Mouse (Mus musculus) neural tube, embryonic 13.5 days (tissue): ENCODE results near the gene Clca1. TPM values are rescaled to one million over a fixed set of nuclear protein-coding genes. Genes with fewer than 3 reads are reported as not detected.
"Not testable (repeated sequence)": the region's sequence is repeated elsewhere in the genome, so short reads cannot be mapped to it uniquely, and the experiment has no call there.

Experiments used
- ATAC-seq: fragments of 200-750 bp; cut with Nextera tagmentation; 2 replicates; pipeline ENCODE4 v1.8.0; 2017; ENCODE audit warnings: low read depth, mild to moderate bottlenecking, moderate TSS enrichment, moderate library complexity
- H3K27ac ChIP-seq: fragments of 300-500 bp; sonication (generic); replicated peaks from 2 replicates; pipeline ENCODE4 v1.5.1; 2015; ENCODE audit warnings: moderate library complexity, mild to moderate bottlenecking, inconsistent platforms
- H3K27me3 ChIP-seq: fragments of 300-500 bp; sonication (generic); 2 replicates; pipeline ENCODE4 v1.6.1; 2015; ENCODE audit warnings: mild to moderate bottlenecking, inconsistent platforms
- H3K36me3 ChIP-seq: fragments of 300-500 bp; sonication (generic); 2 replicates; pipeline ENCODE4 v1.6.1; 2015; ENCODE audit warnings: mild to moderate bottlenecking, inconsistent platforms
- H3K4me1 ChIP-seq: fragments of 300-500 bp; sonication (generic); replicated peaks from 2 replicates; pipeline ENCODE4 v1.6.1; 2015; ENCODE audit warnings: inconsistent platforms
- H3K4me2 ChIP-seq: fragments of 300-500 bp; sonication (generic); 2 replicates; pipeline ENCODE4 v1.6.1; 2015; ENCODE audit warnings: inconsistent platforms, mild to moderate bottlenecking, moderate library complexity
- H3K4me3 ChIP-seq: fragments of 300-500 bp; sonication (generic); 2 replicates; pipeline ENCODE4 v1.5.1; 2015; ENCODE audit warnings: mild to moderate bottlenecking, inconsistent platforms
- H3K9ac ChIP-seq: fragments of 300-500 bp; sonication (generic); 2 replicates; pipeline ENCODE4 v1.6.1; 2015; ENCODE audit warnings: moderate library complexity, mild to moderate bottlenecking, inconsistent platforms
- H3K9me3 ChIP-seq: fragments of 300-500 bp; sonication (generic); 2 replicates; pipeline ENCODE4 v1.6.1; 2016; ENCODE audit warnings: inconsistent platforms
- WGBS: fragments of 180-500 bp; shearing (Covaris S2); methylation state at CpG from one replicate; pipeline ENCODE4 v1.1.7; 2015; 5-methylcytosine and 5-hydroxymethylcytosine counted together
- polyA plus RNA-seq: library from polyadenylated mRNA; unstranded; fragments of >200 nt; fragmentation: Nextera tagmentation; extraction: Ambion mirVana; gene quantifications from 2 replicates; pipeline ENCODE4 v1.2.1, GENCODE M21; 2015

The Clca1 gene
- not detected in 2 replicates for polyA plus RNA-seq

DNA sequence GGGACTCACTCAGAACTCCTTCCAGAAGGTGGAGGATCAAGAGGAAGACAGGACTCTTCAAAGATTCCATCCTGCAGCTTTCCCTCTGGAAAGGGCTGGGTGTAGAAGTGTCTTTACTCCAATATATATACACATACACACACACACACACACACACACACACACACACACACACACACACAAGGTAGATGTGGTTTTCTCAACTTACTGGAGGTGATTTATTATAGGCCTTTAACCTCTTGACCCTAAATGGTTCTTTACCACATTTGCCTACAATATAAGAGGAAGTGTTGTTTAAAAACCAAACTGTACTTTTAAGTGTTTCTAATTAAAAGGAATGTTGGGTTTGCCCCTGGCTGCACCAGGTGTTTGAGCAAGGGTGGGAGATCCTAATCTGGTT, at the start of gene Clca1:
Gene Clca1 (minus strand): TSS at position 101 of the 400 bp plus-strand sequence.
- Histone ChIP-seq H3K36me3 (no peaks in the 10 kb centered on the region), H3K9ac (no peak within 1 kb of the TSS), H3K4me1 (no peaks in the 10 kb centered on the region), H3K4me2 (no peak within 1 kb of the TSS), H3K4me3 (no peak within 1 kb of the TSS), H3K27me3 (no peaks in the 10 kb centered on the region), H3K9me3 (no peaks in the 10 kb centered on the region), H3K27ac (no peak within 1 kb of the TSS)
- ATAC-seq = no peak

DNA sequence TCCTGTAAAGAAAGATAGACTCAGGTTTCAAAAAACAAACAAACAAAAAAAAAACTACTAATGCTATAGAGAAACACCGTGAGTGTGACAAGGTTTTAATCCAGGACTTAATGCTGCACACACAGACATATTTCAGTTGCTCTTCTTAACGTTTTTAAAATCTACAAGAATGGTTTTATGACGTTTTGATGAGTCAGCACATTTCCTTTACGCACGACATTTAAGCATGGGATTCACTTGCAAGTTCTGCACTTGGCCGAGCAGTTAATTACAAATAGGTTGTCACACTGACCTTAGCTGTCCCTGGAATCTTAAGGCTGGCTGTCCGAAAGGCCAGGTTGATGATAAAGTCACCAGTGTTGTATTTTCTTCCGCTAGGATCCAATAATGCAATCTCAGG, 48.3 kb upstream of the Clca1 start:
- Histone ChIP-seq H3K9ac (no peak overlapping the region), H3K27me3 (no peaks in the 10 kb centered on the region), H3K4me3 (no peak overlapping the region), H3K36me3 (no peaks in the 10 kb centered on the region), H3K9me3 (no peaks in the 10 kb centered on the region), H3K4me2 (no peak overlapping the region), H3K4me1 (no peaks in the 10 kb centered on the region), H3K27ac (no peak overlapping the region)
- ATAC-seq = no peak
- 80% methylated on average over 8 of the region's 8 CpGs for WGBS

DNA sequence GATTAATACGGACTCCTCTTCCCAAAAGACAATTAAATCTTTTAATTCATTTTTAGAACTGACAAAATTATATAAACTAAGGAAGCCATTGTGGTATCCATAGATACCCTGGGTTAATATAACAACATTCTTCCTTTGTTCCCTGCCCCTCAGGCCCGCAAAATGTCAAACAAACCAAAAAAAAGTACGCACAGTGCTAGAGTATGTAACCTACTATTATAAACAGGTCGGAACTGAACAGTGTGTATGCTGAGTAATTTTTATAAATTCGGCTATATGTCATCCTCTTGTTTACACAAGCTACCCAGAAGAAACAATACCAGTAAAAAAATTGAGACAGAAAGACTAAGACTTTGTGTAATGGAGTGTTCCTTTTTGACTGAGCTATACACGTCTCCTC, 45.8 kb upstream of the Clca1 start:
- no peak overlapping the region for H3K4me2 ChIP-seq
- 86% methylated on average over 6 of the region's 6 CpGs for WGBS
- no peaks in the 10 kb centered on the region for H3K27me3 ChIP-seq
- no peaks in the 10 kb centered on the region for H3K9me3 ChIP-seq
- H3K36me3 ChIP-seq = no peaks in the 10 kb centered on the region
- no peaks in the 10 kb centered on the region for H3K4me1 ChIP-seq
- H3K9ac ChIP-seq = no peak overlapping the region
- no peak for ATAC-seq
- H3K27ac ChIP-seq = no peak overlapping the region
- no peak overlapping the region for H3K4me3 ChIP-seq

DNA sequence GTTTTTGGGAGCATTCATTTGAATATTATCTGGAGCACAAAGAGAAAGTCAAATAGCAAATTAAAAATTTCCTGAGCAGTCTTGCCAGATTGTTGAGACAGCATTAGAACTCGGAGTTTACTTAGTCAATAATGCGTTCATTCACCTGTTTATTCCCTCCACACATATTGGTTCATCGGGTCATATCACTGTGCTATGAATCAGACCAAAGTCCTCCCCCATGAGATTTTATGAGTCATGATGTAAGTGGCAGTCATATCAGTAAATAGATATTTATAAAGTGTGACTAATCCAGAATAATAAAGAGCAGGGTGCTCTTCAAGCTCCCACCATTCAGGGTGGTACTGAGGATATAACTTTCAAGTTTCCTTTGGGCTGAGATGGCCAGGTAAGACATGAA, 39.8 kb upstream of the Clca1 start:
- no peak overlapping the region for H3K27ac ChIP-seq
- H3K27me3 ChIP-seq = no peaks in the 10 kb centered on the region
- no peak overlapping the region for H3K4me2 ChIP-seq
- ATAC-seq = no peak
- H3K9ac ChIP-seq = no peak overlapping the region
- H3K36me3 ChIP-seq = no peaks in the 10 kb centered on the region
- H3K4me3 ChIP-seq = no peak overlapping the region
- no peaks in the 10 kb centered on the region for H3K9me3 ChIP-seq
- 95% methylated on average over 3 of the region's 3 CpGs for WGBS
- H3K4me1 ChIP-seq = no peaks in the 10 kb centered on the region

DNA sequence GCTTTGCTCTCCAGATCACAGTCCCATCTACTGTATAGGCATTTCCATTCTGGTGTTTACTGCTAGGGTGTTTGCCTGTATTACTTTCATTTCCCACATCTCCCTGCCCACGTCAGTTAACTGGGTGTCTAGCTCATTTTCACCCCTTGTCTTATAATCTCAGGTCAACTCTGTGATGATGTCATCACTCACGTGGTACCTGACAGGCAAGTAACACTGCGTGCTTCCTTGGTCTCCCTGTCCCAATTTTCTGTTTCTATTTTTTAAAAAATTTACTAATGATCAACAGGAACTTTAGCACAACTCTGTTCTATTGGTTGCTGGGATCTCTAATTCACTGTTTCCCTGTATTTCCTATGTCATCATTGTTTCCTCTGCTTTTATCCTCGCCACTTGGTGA, 36.4 kb upstream of the Clca1 start:
- H3K36me3 ChIP-seq = no peaks in the 10 kb centered on the region
- H3K4me2 ChIP-seq = no peak overlapping the region
- H3K9ac ChIP-seq = no peak overlapping the region
- no peak overlapping the region for H3K27ac ChIP-seq
- no peaks in the 10 kb centered on the region for H3K27me3 ChIP-seq
- WGBS = 87% methylated on average over 4 of the region's 4 CpGs
- H3K4me1 ChIP-seq = no peaks in the 10 kb centered on the region
- H3K9me3 ChIP-seq = no peaks in the 10 kb centered on the region
- no peak overlapping the region for H3K4me3 ChIP-seq
- ATAC-seq = no peak

DNA sequence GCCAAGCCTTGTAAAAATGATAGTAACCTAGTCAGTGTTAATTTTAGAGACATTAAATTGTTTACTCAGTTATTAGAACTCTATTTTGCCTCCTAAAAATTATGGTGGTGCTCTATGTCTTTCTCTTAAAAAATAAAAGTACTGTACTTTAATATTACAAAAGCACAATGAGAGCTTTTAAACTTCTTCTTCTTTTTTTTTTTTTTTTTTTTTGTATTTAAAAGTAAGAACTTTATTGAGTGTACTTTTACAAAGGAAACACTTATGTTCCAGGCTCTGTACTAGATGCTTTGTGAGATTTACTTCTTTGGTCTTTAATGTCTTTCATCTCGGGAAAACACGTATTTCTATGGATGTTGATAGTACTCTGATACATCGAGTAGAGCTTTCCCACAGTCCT, 22.6 kb upstream of the Clca1 start:
- H3K36me3 ChIP-seq, H3K9me3 ChIP-seq, H3K27me3 ChIP-seq, H3K4me1 ChIP-seq, H3K9ac ChIP-seq, H3K27ac ChIP-seq, H3K4me2 ChIP-seq, ATAC-seq, H3K4me3 ChIP-seq: not testable (repeated sequence)
- 95% methylated on average over 3 of the region's 3 CpGs for WGBS

DNA sequence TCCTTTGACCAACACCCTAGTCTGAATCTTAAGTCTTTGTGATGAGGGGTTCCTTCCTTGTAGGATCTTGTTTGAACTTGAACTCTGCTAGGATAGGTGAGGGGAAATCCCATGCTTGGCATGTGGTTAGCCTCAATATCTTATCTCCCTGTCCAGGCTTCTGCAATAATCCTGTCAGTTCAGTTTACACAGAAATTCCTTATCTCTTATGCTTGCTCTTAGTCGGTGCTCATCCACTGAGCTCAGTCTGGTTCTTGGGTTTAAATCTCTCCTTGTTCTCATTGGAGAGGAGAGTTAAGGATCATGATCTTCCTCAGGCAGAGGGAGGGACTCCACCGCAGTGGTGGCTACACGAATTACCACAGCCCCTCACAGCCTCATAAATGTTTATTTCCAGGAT, 17.2 kb upstream of the Clca1 start:
- Histone ChIP-seq H3K4me2 (no peak overlapping the region), H3K4me3 (no peak overlapping the region), H3K4me1 (no peaks in the 10 kb centered on the region), H3K27ac (no peak overlapping the region), H3K36me3 (no peaks in the 10 kb centered on the region), H3K9ac (no peak overlapping the region), H3K9me3 (no peaks in the 10 kb centered on the region), H3K27me3 (no peaks in the 10 kb centered on the region)
- ATAC-seq = no peak
- WGBS = 84% methylated on average over 3 of the region's 3 CpGs

DNA sequence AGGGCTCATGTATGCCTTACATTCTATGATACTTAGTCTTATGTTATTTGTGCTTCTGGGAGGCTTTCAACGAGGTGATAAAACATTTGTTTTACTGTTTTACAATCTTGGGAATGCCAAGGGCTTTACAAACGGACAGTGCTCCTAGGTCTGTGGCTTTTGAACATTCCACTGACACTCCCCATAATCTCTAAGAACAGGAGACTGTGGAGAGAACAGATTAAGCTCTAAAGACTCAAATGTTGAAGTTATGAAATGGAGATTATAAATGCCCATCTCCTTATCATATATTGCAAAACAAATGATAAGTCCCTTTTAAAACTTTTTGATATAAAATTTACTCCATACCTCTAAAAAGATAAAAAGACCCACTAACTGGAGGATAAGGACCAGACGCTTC, 6.2 kb upstream of the Clca1 start:
- Histone ChIP-seq H3K27ac (no peak overlapping the region), H3K9ac (no peak overlapping the region), H3K4me3 (no peak overlapping the region), H3K4me2 (no peak overlapping the region), H3K9me3 (no peaks in the 10 kb centered on the region), H3K27me3 (no peaks in the 10 kb centered on the region), H3K36me3 (no peaks in the 10 kb centered on the region), H3K4me1 (no peaks in the 10 kb centered on the region)
- WGBS = 55% methylated on average over 3 of the region's 3 CpGs
- no peak for ATAC-seq

DNA sequence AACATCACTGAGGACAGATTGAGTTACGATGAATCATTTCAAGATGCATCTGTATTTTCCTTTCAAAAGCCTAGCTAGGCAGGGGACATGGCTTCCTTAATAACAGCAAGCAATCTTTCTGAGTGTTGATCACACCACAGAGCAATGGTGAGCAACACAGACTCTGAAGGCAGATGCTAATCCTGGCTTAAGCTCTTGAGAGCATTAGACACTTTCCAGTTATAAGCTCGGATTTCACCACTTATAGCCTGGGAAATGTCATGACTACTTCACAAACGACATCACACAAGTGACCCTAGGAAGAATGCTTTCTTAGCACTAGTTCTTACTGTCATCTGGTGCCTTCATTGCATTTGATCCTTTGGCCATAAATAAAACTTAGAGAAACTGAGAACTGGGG, 4.5 kb downstream of the Clca1 start:
- 89% methylated on average over 3 of the region's 3 CpGs for whole genome bisulfite sequencing
- H3K4me2 ChIP-seq = no peak overlapping the region

DNA sequence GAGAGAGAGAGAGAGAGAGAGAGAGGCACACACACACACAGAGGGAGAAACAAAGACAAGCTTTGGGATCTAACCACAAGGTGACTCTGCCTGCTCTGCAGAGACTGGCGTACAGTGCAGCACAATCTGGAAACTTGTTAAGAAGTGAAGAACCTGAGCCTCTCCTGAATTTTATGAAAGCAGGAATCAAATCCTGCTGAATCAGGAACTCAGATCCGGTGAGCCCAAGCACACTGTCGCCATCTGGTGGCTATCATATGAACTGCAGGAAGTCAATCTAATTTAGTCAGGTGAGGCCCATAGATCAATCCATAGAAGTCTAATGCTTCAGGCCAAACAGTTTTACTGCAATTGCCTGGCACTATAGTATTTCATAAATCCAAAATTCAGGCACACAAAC, 5.8 kb downstream of the Clca1 start:
- no peak overlapping the region for H3K4me3 ChIP-seq
- no peak overlapping the region for H3K27ac ChIP-seq
- WGBS = 28% methylated on average over 3 of the region's 3 CpGs
- H3K4me1 ChIP-seq = no peaks in the 10 kb centered on the region
- ATAC-seq = no peak
- no peaks in the 10 kb centered on the region for H3K36me3 ChIP-seq
- no peaks in the 10 kb centered on the region for H3K9me3 ChIP-seq
- no peak overlapping the region for H3K4me2 ChIP-seq
- no peak overlapping the region for H3K9ac ChIP-seq
- H3K27me3 ChIP-seq = no peaks in the 10 kb centered on the region

More for the DNA sequence above, 4.5 kb downstream of the Clca1 start:
- H3K4me1 ChIP-seq = no peaks in the 10 kb centered on the region
- H3K27me3 ChIP-seq = no peaks in the 10 kb centered on the region
- H3K9me3 ChIP-seq = no peaks in the 10 kb centered on the region
- no peak overlapping the region for H3K9ac ChIP-seq
- no peak for ATAC-seq
- no peak overlapping the region for H3K27ac ChIP-seq
- no peak overlapping the region for H3K4me3 ChIP-seq
- no peaks in the 10 kb centered on the region for H3K36me3 ChIP-seq

DNA sequence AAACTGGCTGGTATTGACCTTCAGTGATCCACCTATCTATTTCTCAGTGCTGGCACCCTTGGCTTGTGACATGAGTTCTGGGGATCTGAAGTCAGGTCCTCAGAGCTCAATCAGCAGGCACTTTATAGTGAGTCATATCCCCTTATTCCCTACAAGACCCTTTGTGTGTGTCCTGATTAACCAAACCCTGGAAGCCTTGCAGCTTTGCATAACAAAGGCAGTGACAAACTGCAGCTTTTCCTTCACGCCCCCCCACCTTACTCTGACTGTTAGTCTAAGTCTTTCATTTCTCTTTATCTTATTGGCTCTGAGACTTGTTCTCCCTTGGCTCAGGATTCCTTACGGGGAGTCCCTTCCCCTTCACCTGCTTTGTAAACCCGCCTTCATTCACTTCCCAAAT, 14.8 kb downstream of the Clca1 start:
- Histone ChIP-seq H3K4me3 (no peak overlapping the region), H3K27ac (no peak overlapping the region), H3K9me3 (no peaks in the 10 kb centered on the region), H3K4me1 (no peaks in the 10 kb centered on the region), H3K27me3 (no peaks in the 10 kb centered on the region), H3K36me3 (no peaks in the 10 kb centered on the region), H3K9ac (no peak overlapping the region), H3K4me2 (no peak overlapping the region)
- ATAC-seq = no peak
- WGBS = 58% methylated on average over 3 of the region's 3 CpGs

DNA sequence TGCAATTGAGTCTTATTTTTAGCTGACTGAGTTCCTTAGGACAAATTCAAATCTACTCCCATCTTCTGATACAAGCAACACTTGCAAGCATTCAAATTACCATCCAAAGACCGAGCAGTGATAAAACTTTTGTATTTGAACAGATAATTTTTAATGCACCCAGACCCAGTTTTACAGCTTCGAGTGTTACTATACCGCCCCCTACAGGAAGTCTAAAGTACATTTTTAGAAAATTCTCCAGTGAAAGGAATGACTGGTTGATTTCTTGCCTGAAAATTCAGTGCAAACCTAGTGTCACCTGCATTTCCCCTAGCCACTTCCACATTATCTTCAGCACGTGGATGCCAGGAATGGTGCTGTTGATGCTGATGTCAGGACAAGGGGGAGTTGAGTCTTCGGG, 28.2 kb downstream of the Clca1 start:
- no peak overlapping the region for H3K4me2 ChIP-seq
- no peaks in the 10 kb centered on the region for H3K9me3 ChIP-seq
- 36% methylated on average over 5 of the region's 5 CpGs for WGBS
- H3K27me3 ChIP-seq = no peaks in the 10 kb centered on the region
- H3K36me3 ChIP-seq = no peaks in the 10 kb centered on the region
- ATAC-seq = no peak
- no peaks in the 10 kb centered on the region for H3K4me1 ChIP-seq
- H3K9ac ChIP-seq = no peak overlapping the region
- no peak overlapping the region for H3K27ac ChIP-seq
- no peak overlapping the region for H3K4me3 ChIP-seq

DNA sequence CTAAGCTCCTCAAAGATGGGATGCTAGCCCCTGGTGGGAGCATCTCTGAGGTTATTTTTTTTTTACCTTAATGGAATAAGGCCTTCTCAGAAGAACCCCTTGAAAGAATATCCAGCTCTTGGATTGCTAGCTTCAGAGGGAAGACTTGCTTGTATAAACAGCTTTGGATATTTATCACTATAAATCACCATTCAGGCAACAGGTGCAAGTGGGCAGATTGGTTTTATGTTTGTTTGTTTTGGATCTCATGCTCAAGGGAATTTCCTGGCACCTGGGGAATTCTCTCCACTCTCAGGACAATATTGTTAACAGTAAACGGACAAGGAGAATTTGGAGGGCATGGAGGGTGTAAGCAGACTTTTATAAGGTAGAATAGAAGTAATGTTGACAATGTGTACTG, 31.7 kb downstream of the Clca1 start:
- Histone ChIP-seq H3K9me3 (no peaks in the 10 kb centered on the region), H3K27ac (no peak overlapping the region), H3K4me2 (no peak overlapping the region), H3K4me1 (no peaks in the 10 kb centered on the region), H3K36me3 (no peaks in the 10 kb centered on the region), H3K27me3 (no peaks in the 10 kb centered on the region), H3K4me3 (no peak overlapping the region), H3K9ac (no peak overlapping the region)
- 73% methylated on average over 1 of the region's 1 CpGs for WGBS
- ATAC-seq = no peak

DNA sequence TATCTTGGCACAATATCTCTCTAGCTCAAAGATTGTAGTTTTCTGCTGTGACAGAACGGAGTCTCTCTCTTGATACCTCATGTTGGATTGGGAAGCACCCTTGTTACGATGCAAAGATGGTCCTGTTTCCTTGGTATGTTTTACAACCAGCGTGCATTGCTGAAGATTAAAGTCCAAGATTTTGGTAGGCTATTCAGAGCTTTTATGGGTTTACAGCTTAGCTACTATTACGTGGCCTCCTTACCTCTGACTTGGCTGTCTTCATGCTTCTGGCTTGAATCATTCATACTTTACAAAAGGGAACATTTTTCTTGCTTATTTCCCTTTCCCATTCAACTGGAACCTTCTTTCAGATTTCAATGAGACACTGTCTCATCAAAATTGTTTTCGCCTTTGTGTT, 39.5 kb downstream of the Clca1 start:
- Histone ChIP-seq H3K4me2 (no peak overlapping the region), H3K9me3 (no peaks in the 10 kb centered on the region), H3K27me3 (no peaks in the 10 kb centered on the region), H3K36me3 (no peaks in the 10 kb centered on the region), H3K27ac (no peak overlapping the region), H3K4me1 (no peaks in the 10 kb centered on the region), H3K9ac (no peak overlapping the region), H3K4me3 (no peak overlapping the region)
- no peak for ATAC-seq
- 74% methylated on average over 5 of the region's 5 CpGs for WGBS
